Mouse (Mus musculus): ENCODE data around the gene 4930579F01Rik. TPM values are rescaled to one million over a fixed set of nuclear protein-coding genes. Genes with fewer than 3 reads are reported as not detected.

Gene 4930579F01Rik
- not detected for total RNA-seq (2021)

GRCm38 (mm10) chr3:138193683-138194302, at the start of gene 4930579F01Rik:
Gene 4930579F01Rik, minus strand, starts transcription at chr3:138193825.
- DNase-seq (ENCODE audit: extremely low spot score in 1 of 2, low spot score in 2 of 2), result no peak
- intact Hi-C loops (cut with DNase I), result loop anchor here (10.0 kb wide), 1 partner anchor 211 kb away; no protein-coding TSS in a partner anchor

- intact Hi-C loops (cut with DNase I), result no loop called here
Measured at GRCm38 (mm10) chr3:138242933-138243332, 49.3 kb upstream of the 4930579F01Rik start.

GRCm38 (mm10) chr3:138242021-138242726, 48.5 kb upstream of the 4930579F01Rik start:
- intact Hi-C loops (cut with DNase I), result no loop called here
- DNase-seq (ENCODE audit: extremely low spot score in 1 of 2, low spot score in 2 of 2), result no peak

More at GRCm38 (mm10) chr3:138242933-138243332, 49.3 kb upstream of the 4930579F01Rik start:
- DNase-seq (ENCODE audit: extremely low spot score in 1 of 2, low spot score in 2 of 2), result no peak

- DNase-seq (ENCODE audit: extremely low spot score in 1 of 2, low spot score in 2 of 2), result no peak
- intact Hi-C loops (cut with DNase I), result no loop called here
Measured at GRCm38 (mm10) chr3:138241371-138241770, 47.7 kb upstream of the 4930579F01Rik start.

- intact Hi-C loops (cut with DNase I), result no loop called here
Measured at GRCm38 (mm10) chr3:138240942-138241341, 47.3 kb upstream of the 4930579F01Rik start.

GRCm38 (mm10) chr3:138240411-138240810, 46.8 kb upstream of the 4930579F01Rik start:
- intact Hi-C loops (cut with DNase I), result no loop called here
- no peak for DNase-seq (ENCODE audit: extremely low spot score in 1 of 2, low spot score in 2 of 2)

More at GRCm38 (mm10) chr3:138240942-138241341, 47.3 kb upstream of the 4930579F01Rik start:
- DNase-seq (ENCODE audit: extremely low spot score in 1 of 2, low spot score in 2 of 2), result no peak

- intact Hi-C loops (cut with DNase I), result no loop called here
Measured at GRCm38 (mm10) chr3:138239461-138239860, 45.8 kb upstream of the 4930579F01Rik start.

GRCm38 (mm10) chr3:138238046-138238445, 44.4 kb upstream of the 4930579F01Rik start:
- intact Hi-C loops (cut with DNase I), result no loop called here
- DNase-seq (ENCODE audit: extremely low spot score in 1 of 2, low spot score in 2 of 2), result no peak

More at GRCm38 (mm10) chr3:138239461-138239860, 45.8 kb upstream of the 4930579F01Rik start:
- no peak for DNase-seq (ENCODE audit: extremely low spot score in 1 of 2, low spot score in 2 of 2)

GRCm38 (mm10) chr3:138236546-138237163, 43.0 kb upstream of the 4930579F01Rik start:
- no peak for DNase-seq (ENCODE audit: extremely low spot score in 1 of 2, low spot score in 2 of 2)
- intact Hi-C loops (cut with DNase I), result no loop called here

GRCm38 (mm10) chr3:138231531-138231930, 37.9 kb upstream of the 4930579F01Rik start:
- intact Hi-C loops (cut with DNase I), result no loop called here
- no peak for DNase-seq (ENCODE audit: extremely low spot score in 1 of 2, low spot score in 2 of 2)

- no peak for DNase-seq (ENCODE audit: extremely low spot score in 1 of 2, low spot score in 2 of 2)
- intact Hi-C loops (cut with DNase I), result no loop called here
Measured at GRCm38 (mm10) chr3:138230266-138230665, 36.6 kb upstream of the 4930579F01Rik start.

GRCm38 (mm10) chr3:138229448-138229847, 35.8 kb upstream of the 4930579F01Rik start:
- intact Hi-C loops (cut with DNase I), result no loop called here
- no peak for DNase-seq (ENCODE audit: extremely low spot score in 1 of 2, low spot score in 2 of 2)

- DNase-seq (ENCODE audit: extremely low spot score in 1 of 2, low spot score in 2 of 2), result no peak
- intact Hi-C loops (cut with DNase I), result no loop called here
Measured at GRCm38 (mm10) chr3:138227782-138228181, 34.2 kb upstream of the 4930579F01Rik start.

- intact Hi-C loops (cut with DNase I), result no loop called here
- no peak for DNase-seq (ENCODE audit: extremely low spot score in 1 of 2, low spot score in 2 of 2)
Measured at GRCm38 (mm10) chr3:138227082-138227481, 33.5 kb upstream of the 4930579F01Rik start.

GRCm38 (mm10) chr3:138226476-138226875, 32.9 kb upstream of the 4930579F01Rik start:
- intact Hi-C loops (cut with DNase I), result no loop called here
- no peak for DNase-seq (ENCODE audit: extremely low spot score in 1 of 2, low spot score in 2 of 2)

GRCm38 (mm10) chr3:138225853-138226252, 32.2 kb upstream of the 4930579F01Rik start:
- intact Hi-C loops (cut with DNase I), result no loop called here

GRCm38 (mm10) chr3:138225331-138225730, 31.7 kb upstream of the 4930579F01Rik start:
- intact Hi-C loops (cut with DNase I), result no loop called here
- no peak for DNase-seq (ENCODE audit: extremely low spot score in 1 of 2, low spot score in 2 of 2)

More at GRCm38 (mm10) chr3:138225853-138226252, 32.2 kb upstream of the 4930579F01Rik start:
- DNase-seq (ENCODE audit: extremely low spot score in 1 of 2, low spot score in 2 of 2), result peak in 1 of 2 experiments; percentile 30

GRCm38 (mm10) chr3:138224363-138224954, 30.8 kb upstream of the 4930579F01Rik start:
- no peak for DNase-seq (ENCODE audit: extremely low spot score in 1 of 2, low spot score in 2 of 2)
- intact Hi-C loops (cut with DNase I), result loop anchor here (5.0 kb wide), 1 partner anchor 183 kb away; no protein-coding TSS in a partner anchor

- intact Hi-C loops (cut with DNase I), result loop anchor here (5.0 kb wide), 1 partner anchor 184 kb away; no protein-coding TSS in a partner anchor
- peak; percentile 6 to 61 for DNase-seq (ENCODE audit: extremely low spot score in 1 of 2, low spot score in 2 of 2)
Measured at GRCm38 (mm10) chr3:138222952-138223351, 29.3 kb upstream of the 4930579F01Rik start.

All from left cerebral cortex, postnatal 10 days (tissue).